Mouse (Mus musculus) midbrain, embryonic 12.5 days (tissue): ENCODE data around the gene Grik4. TPM values are rescaled to one million over a fixed set of nuclear protein-coding genes. Genes with fewer than 3 reads are reported as not detected.

ENCODE experiments used
- ATAC-seq: fragments of 200-750 bp; cut with Nextera tagmentation; 2 replicates; pipeline ENCODE4 v1.8.0; 2017; ENCODE audit warnings: low read depth, moderate TSS enrichment, moderate library complexity; ENCODE audit not compliant: low FRiP score
- H3K27ac ChIP-seq: fragments of 300-500 bp; sonication (generic); replicated peaks from 2 replicates; pipeline ENCODE4 v1.5.1; 2016; ENCODE audit warnings: mild to moderate bottlenecking
- H3K27me3 ChIP-seq: fragments of 300-500 bp; sonication (generic); 2 replicates; pipeline ENCODE4 v1.6.1; 2016; ENCODE audit warnings: mild to moderate bottlenecking
- H3K36me3 ChIP-seq: fragments of 300-500 bp; sonication (generic); 2 replicates; pipeline ENCODE4 v1.6.1; 2016
- H3K4me1 ChIP-seq: fragments of 300-500 bp; sonication (generic); 2 replicates; pipeline ENCODE4 v1.6.1; 2016
- H3K4me2 ChIP-seq: fragments of 300-500 bp; sonication (generic); replicated peaks from 2 replicates; pipeline ENCODE4 v1.6.1; 2016; ENCODE audit warnings: mild to moderate bottlenecking, moderate library complexity
- H3K4me3 ChIP-seq: fragments of 300-500 bp; sonication (generic); 2 replicates; pipeline ENCODE4 v1.5.1; 2016; ENCODE audit warnings: mild to moderate bottlenecking
- H3K9ac ChIP-seq: fragments of 300-500 bp; sonication (generic); replicated peaks from 2 replicates; pipeline ENCODE4 v1.6.1; 2016; ENCODE audit warnings: mild to moderate bottlenecking, moderate library complexity
- H3K9me3 ChIP-seq: fragments of 300-500 bp; sonication (generic); 2 replicates; pipeline ENCODE4 v1.6.1; 2016; ENCODE audit warnings: mild to moderate bottlenecking
- WGBS: fragments of 180-500 bp; shearing (Covaris S2); methylation state at CpG from one replicate; pipeline ENCODE4 v1.1.7; 2016; 5-methylcytosine and 5-hydroxymethylcytosine counted together
- polyA plus RNA-seq: library from polyadenylated mRNA; unstranded; fragments of >200 nt; fragmentation: Nextera tagmentation; extraction: Ambion mirVana; gene quantifications from 2 replicates; pipeline ENCODE4 v1.2.1, GENCODE M21; 2016

The Grik4 gene
- polyA plus RNA-seq, 1 experiment from 2014 or later: 3.6 TPM

GRCm38 (mm10) chr9:42943057-42943529 is 1.2 kb downstream of the Grik4 start:
- Histone ChIP-seq H3K9ac (peak overlapping the region; percentile 86), H3K27me3 (peaks cover 44% of the 10 kb centered on the region), H3K9me3 (no peaks in the 10 kb centered on the region), H3K27ac (no peak overlapping the region), H3K4me1 (peaks cover 17% of the 10 kb centered on the region), H3K4me3 (peak overlapping the region; percentile 81), H3K4me2 (peak overlapping the region; percentile 95), H3K36me3 (no peaks in the 10 kb centered on the region)
- WGBS: 0% methylated on average over 9 of the region's 9 CpGs
- ATAC-seq: no peak

- ATAC-seq: no peak
- H3K4me1 ChIP-seq: peaks cover 17% of the 10 kb centered on the region
- H3K27me3 ChIP-seq: peaks cover 44% of the 10 kb centered on the region
- H3K4me2 ChIP-seq: no peak overlapping the region
- H3K4me3 ChIP-seq: no peak overlapping the region
- no peaks in the 10 kb centered on the region for H3K9me3 ChIP-seq
- 52% methylated on average over 4 of the region's 4 CpGs for WGBS
- no peak overlapping the region for H3K27ac ChIP-seq
- H3K36me3 ChIP-seq: no peaks in the 10 kb centered on the region
- H3K9ac ChIP-seq: no peak overlapping the region
These were observed 2.1 kb downstream of the Grik4 start for GRCm38 (mm10) chr9:42942148-42942547.

- 74% methylated on average over 7 of the region's 7 CpGs for WGBS
- Histone ChIP-seq H3K9ac (no peak overlapping the region), H3K27ac (no peak overlapping the region), H3K4me1 (peaks cover 6% of the 10 kb centered on the region; the same call in 1 of the 2 replicates), H3K9me3 (no peaks in the 10 kb centered on the region), H3K4me2 (no peak overlapping the region), H3K4me3 (no peak overlapping the region), H3K36me3 (no peaks in the 10 kb centered on the region), H3K27me3 (peaks cover 3% of the 10 kb centered on the region; the same call in 1 of the 2 replicates)
- ATAC-seq: no peak
These were observed 12.1 kb downstream of the Grik4 start for GRCm38 (mm10) chr9:42932146-42932545.

- H3K4me3 ChIP-seq: no peak overlapping the region
- no peak for ATAC-seq
- no peak overlapping the region for H3K9ac ChIP-seq
- no peaks in the 10 kb centered on the region for H3K9me3 ChIP-seq
- no peaks in the 10 kb centered on the region for H3K36me3 ChIP-seq
- no peaks in the 10 kb centered on the region; the same call in 1 of the 2 replicates for H3K27me3 ChIP-seq
- WGBS: 75% methylated on average over 10 of the region's 10 CpGs
- peaks cover 14% of the 10 kb centered on the region for H3K4me1 ChIP-seq
- no peak overlapping the region for H3K4me2 ChIP-seq
- no peak overlapping the region for H3K27ac ChIP-seq
These were observed 16.8 kb downstream of the Grik4 start for GRCm38 (mm10) chr9:42927498-42927897.

- Histone ChIP-seq H3K36me3 (no peaks in the 10 kb centered on the region), H3K9me3 (no peaks in the 10 kb centered on the region), H3K4me1 (peaks cover 15% of the 10 kb centered on the region), H3K9ac (no peak overlapping the region), H3K4me3 (no peak overlapping the region), H3K27ac (no peak overlapping the region), H3K27me3 (no peaks in the 10 kb centered on the region), H3K4me2 (no peak overlapping the region)
- ATAC-seq: no peak
- WGBS: 89% methylated on average over 6 of the region's 6 CpGs
These were observed 17.7 kb downstream of the Grik4 start for GRCm38 (mm10) chr9:42926564-42926963.

GRCm38 (mm10) chr9:42921830-42922229 is 22.5 kb downstream of the Grik4 start:
- 69% methylated on average over 4 of the region's 4 CpGs for WGBS
- no peak for ATAC-seq
- no peak overlapping the region for H3K4me3 ChIP-seq
- no peak overlapping the region for H3K9ac ChIP-seq
- H3K27me3 ChIP-seq: no peaks in the 10 kb centered on the region
- H3K4me2 ChIP-seq: no peak overlapping the region
- H3K36me3 ChIP-seq: no peaks in the 10 kb centered on the region
- H3K9me3 ChIP-seq: no peaks in the 10 kb centered on the region
- peaks cover 16% of the 10 kb centered on the region for H3K4me1 ChIP-seq
- H3K27ac ChIP-seq: no peak overlapping the region

GRCm38 (mm10) chr9:42920190-42920589 is 24.1 kb downstream of the Grik4 start:
- H3K4me1 ChIP-seq: peaks cover 16% of the 10 kb centered on the region
- no peak overlapping the region for H3K9ac ChIP-seq
- WGBS: 44% methylated on average over 7 of the region's 7 CpGs
- no peaks in the 10 kb centered on the region for H3K36me3 ChIP-seq
- no peaks in the 10 kb centered on the region for H3K9me3 ChIP-seq
- H3K4me2 ChIP-seq: no peak overlapping the region
- H3K27ac ChIP-seq: no peak overlapping the region
- H3K27me3 ChIP-seq: no peaks in the 10 kb centered on the region
- H3K4me3 ChIP-seq: no peak overlapping the region
- no peak for ATAC-seq

- no peaks in the 10 kb centered on the region for H3K27me3 ChIP-seq
- no peak overlapping the region for H3K9ac ChIP-seq
- no peaks in the 10 kb centered on the region for H3K36me3 ChIP-seq
- no peak for ATAC-seq
- no peak overlapping the region for H3K4me2 ChIP-seq
- H3K9me3 ChIP-seq: no peaks in the 10 kb centered on the region
- 81% methylated on average over 7 of the region's 7 CpGs for WGBS
- H3K4me3 ChIP-seq: no peak overlapping the region
- peaks cover 13% of the 10 kb centered on the region for H3K4me1 ChIP-seq
- no peak overlapping the region for H3K27ac ChIP-seq
These were observed 26.4 kb downstream of the Grik4 start for GRCm38 (mm10) chr9:42917911-42918310.

- 92% methylated on average over 2 of the region's 2 CpGs for WGBS
- H3K9ac ChIP-seq: no peak overlapping the region
These were observed 31.1 kb downstream of the Grik4 start for GRCm38 (mm10) chr9:42913201-42913600.

GRCm38 (mm10) chr9:42908657-42909313 is 35.5 kb downstream of the Grik4 start:
- H3K4me1 ChIP-seq: peaks cover 23% of the 10 kb centered on the region
- H3K4me2 ChIP-seq: no peak overlapping the region
- H3K9me3 ChIP-seq: no peaks in the 10 kb centered on the region
- H3K4me3 ChIP-seq: no peak overlapping the region
- H3K9ac ChIP-seq: no peak overlapping the region
- ATAC-seq: no peak
- H3K36me3 ChIP-seq: no peaks in the 10 kb centered on the region
- peaks cover 12% of the 10 kb centered on the region; the same call in 1 of the 2 replicates for H3K27me3 ChIP-seq
- WGBS: 58% methylated on average over 8 of the region's 8 CpGs
- no peak overlapping the region for H3K27ac ChIP-seq

More at GRCm38 (mm10) chr9:42913201-42913600, 31.1 kb downstream of the Grik4 start:
- Histone ChIP-seq H3K9me3 (no peaks in the 10 kb centered on the region), H3K4me2 (no peak overlapping the region), H3K4me3 (no peak overlapping the region), H3K27ac (no peak overlapping the region), H3K4me1 (peaks cover 10% of the 10 kb centered on the region; the same call in 1 of the 2 replicates), H3K36me3 (no peaks in the 10 kb centered on the region), H3K27me3 (0 out of 2 replicates have a peak, but pooled peaks cover 9% of the 10 kb centered on the region)
- ATAC-seq: no peak

- Histone ChIP-seq H3K36me3 (no peaks in the 10 kb centered on the region), H3K9me3 (no peaks in the 10 kb centered on the region), H3K4me1 (peaks cover 20% of the 10 kb centered on the region), H3K27ac (no peak overlapping the region), H3K9ac (no peak overlapping the region), H3K4me3 (no peak overlapping the region), H3K4me2 (no peak overlapping the region), H3K27me3 (peaks cover 21% of the 10 kb centered on the region; the same call in 1 of the 2 replicates)
- 25% methylated on average over 3 of the region's 3 CpGs for WGBS
- ATAC-seq: no peak
These were observed 37.3 kb downstream of the Grik4 start for GRCm38 (mm10) chr9:42906995-42907394.

GRCm38 (mm10) chr9:42898091-42898591 is 46.2 kb downstream of the Grik4 start:
- Histone ChIP-seq H3K4me1 (peaks cover 31% of the 10 kb centered on the region), H3K36me3 (no peaks in the 10 kb centered on the region), H3K27me3 (peaks cover 65% of the 10 kb centered on the region), H3K4me3 (peak overlapping the region; percentile 53), H3K9ac (peak overlapping the region; percentile 67), H3K4me2 (peak overlapping the region; percentile 97), H3K27ac (peak overlapping the region; percentile 87), H3K9me3 (no peaks in the 10 kb centered on the region)
- WGBS: 0% methylated on average over 11 of the region's 11 CpGs
- peak; percentile 71 for ATAC-seq
